Mouse (Mus musculus) ovary, postnatal 10 days (tissue): ENCODE data around the gene Hsd11b2.
A peak's percentile ranks its signal among the peaks of the same experiment; 100 is the strongest.
"Not testable (repeated sequence)": the region's sequence is repeated elsewhere in the genome, so short reads cannot be mapped to it uniquely, and the experiment has no call there.

ENCODE experiments used
- DNase-seq: peaks from one replicate; pipeline ENCODE4 v3.0.0; 2022; ENCODE audit warnings: low spot score

Hsd11b2 gene

DNA sequence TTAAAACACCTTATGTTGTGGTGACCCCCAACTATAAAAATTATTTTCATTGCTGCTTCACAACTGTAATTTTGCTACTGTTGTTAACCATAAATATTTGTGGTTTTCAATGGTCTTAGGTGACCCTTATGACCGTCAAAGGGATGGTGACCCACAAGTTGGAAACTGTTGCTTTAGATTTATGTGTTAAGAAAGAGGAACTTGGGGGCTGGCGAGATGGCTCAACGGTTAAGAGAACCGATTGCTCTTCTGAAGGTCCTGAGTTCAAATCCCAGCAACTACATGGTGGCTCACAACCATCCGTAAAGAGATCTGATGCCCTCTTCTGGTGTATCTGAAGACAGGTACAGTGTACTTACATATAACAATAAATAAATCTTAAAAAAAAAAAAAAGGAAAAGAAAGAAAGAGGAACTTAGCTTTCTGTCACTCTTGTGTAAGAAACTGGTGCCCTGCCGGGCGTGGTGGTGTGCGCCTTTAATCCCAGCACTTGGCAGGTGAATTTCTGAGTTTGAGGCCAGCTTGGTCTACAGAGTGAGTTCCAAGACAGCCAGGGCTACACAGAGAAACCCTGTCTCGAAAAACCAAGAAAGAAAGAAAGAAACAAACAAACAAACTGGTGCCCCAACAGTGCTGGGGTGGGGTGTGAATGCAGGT lies 46.1 kb downstream of the Hsd11b2 start:
- DNase-seq = not testable (repeated sequence)

DNA sequence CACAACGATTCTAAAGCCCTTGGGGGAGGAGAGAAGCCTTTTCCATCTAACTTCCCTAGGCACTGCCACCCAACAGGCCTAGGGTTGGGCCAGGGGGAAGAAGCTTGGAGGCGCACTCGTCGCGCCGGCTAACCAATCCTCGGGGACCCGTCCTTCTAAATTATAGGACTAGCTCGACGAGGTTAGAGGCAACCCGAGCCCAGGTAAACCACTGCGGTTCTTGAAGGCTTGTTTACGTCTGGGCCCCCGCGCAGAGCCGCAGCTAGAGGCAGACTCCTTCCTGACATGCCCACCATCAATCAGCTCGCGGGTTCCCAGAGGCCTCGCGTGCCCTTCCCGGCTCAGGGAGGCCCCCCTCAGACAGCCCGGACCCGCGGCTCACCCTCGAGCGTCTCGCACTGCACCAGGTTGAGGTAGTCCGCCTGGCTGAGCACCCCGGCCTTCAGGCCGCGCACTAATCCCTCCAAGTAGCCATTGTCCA lies 46.9 kb downstream of the Hsd11b2 start:
- peak; percentile 36 for DNase-seq

DNA sequence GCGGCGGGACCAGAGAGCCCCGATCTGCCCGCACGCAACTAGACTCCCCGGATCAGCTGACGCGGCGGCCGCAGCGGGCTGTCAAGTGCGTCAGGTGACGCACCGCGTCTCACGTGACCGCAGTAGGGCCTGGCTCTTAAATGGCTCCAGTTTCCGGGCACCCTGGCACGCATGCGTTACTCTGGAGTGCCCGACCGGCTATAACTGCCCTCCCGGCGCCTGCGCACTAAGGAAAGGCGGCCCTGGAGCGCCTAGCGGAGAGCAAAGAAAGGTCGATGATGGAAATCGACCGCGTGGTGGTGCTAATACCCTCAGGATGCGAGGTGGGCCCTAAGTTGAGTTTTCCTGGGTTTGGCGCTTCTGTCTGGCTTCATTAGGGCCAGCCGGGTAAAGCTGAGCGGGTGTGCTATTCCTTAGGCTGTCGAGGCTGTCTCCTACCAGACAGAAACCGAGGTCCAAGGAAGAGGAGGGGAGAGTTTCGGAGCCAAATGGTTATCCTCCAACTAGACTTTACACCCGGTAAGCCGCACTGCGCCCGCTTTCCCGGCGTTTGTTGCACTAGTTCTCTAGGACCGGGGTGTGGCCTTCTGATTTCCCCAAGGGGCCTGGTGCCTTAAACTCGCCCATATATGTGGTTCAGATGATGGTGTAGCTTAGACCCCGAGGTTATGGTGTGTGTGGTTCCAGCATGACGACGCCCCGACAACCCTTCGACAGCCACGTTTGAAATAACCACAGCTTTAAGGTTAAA lies 47.6 kb downstream of the Hsd11b2 start, which contains the start of gene Atp6v0d1:
Gene Atp6v0d1, minus strand, starts transcription at position 96 of the 751 bp plus-strand sequence.
- peak; percentile 98 for DNase-seq

DNA sequence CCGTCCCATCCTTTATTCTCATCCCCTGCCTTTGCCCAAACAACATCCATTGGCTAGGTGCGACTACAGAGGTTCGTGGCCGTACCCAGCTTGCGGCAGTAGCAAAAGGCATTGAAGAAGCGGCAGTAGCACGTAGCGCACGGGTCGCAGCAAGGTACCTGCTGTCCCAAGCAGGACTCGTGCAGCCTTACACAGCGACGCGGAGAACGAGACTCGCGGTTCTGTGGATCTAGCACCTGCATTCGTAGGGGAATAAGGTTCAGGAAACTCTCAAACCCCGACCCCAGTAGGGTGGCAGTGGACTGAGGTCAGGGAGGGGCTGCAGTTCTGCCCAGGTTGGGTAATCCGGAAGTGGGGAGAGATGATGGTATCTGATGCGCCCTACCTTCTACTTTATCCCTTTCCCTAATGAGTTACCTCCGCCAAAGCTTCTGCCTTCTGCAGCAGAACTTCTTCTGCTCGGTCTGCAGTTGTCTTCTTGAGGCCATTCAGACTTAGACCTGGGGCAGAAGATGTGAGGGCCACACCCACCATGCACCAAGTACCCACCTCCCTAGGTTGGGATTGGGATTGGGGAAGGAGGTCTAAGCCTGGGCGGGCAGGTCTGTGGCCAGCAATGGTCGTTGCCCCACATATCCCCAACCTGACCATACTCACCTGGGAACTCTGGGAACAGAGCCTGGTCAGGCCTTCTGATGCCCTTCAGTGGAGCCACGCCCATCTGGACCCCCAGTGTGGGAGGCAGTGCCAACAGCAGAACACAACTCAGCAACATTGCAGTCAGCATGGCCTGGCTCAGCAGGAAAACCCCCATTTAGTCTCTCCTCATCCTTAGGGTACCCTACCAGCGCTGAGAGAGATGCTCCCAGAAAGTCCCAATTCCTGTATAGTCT lies 48.4 kb downstream of the Hsd11b2 start:
- no peak for DNase-seq

DNA sequence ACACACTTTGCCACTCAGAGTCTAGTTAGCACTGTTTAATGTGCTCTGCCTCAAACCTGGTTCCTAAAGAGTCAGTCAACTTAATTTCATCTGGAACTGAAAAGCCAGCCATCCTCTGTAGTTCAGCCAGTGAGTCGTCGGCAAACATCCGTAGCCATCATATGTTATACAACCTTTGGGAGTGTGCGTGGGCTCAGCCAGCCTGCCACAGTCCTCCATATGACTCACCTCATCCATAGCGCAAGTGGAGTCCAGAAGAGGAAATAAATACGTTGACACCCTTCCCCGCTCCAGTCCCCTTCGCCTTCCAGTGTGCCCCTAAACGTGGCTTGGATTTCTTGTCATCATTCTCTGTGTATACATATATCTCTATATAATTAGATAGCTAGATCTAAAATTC lies 53.3 kb downstream of the Hsd11b2 start:
- no peak for DNase-seq

DNA sequence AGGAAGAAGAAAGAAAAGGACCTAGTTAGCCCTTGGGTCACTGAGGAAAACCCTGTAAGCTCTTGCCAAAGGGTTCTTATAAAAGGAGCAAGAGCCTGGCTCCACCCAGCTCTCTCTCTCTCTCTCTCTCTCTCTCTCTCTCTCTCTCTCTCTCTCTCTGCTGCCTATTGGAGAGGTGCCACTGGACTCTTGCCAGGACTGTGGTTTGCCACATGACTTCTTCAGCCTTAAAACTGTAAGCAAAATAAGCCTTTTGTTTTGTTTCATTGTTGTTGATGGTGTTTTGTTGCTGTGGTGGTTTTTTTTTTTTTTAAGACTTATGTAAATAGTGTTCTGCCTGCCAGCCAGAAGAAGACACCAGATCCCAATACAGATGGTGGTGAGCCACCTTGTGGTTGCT lies 54.9 kb downstream of the Hsd11b2 start:
- DNase-seq = no peak
